Mouse (Mus musculus) urinary bladder, adult 18-20 months (tissue): ENCODE results near the gene Gm7145.
"Not testable (repeated sequence)": the region's sequence is repeated elsewhere in the genome, so short reads cannot be mapped to it uniquely, and the experiment has no call there.

ENCODE experiments used
- DNase-seq, 2 experiments: peaks; one replicate each; pipeline ENCODE4 v3.0.0; 2022; ENCODE audit warnings: low spot score in 2 of 2, mixed read lengths in 2 of 2

Gene Gm7145

GRCm38 (mm10) chr1:117965639-117966038 is at the start of gene Gm7145:
Gm7145 (plus strand) TSS chr1:117965939.
- no peak for DNase-seq

GRCm38 (mm10) chr1:117927715-117928114 is 38.0 kb upstream of the Gm7145 start, which contains the start of gene Gm28168:
Gm28168 (plus strand) TSS chr1:117928015.
- DNase-seq: not testable (repeated sequence)

- not testable (repeated sequence) for DNase-seq
These were observed 38.1 kb downstream of the Gm7145 start for GRCm38 (mm10) chr1:118003876-118004275.

GRCm38 (mm10) chr1:118012736-118013135 is 47.0 kb downstream of the Gm7145 start:
- not testable (repeated sequence) for DNase-seq
